Mouse (Mus musculus) olfactory bulb, adult 2 months (tissue): ENCODE measurements around the gene Pdzk1ip1. TPM values are rescaled to one million over a fixed set of nuclear protein-coding genes. Genes with fewer than 3 reads are reported as not detected.

ENCODE experiments used
- H3K27ac ChIP-seq: fragments of 200-500 bp; 2 replicates; pipeline ENCODE4 v1.5.1; 2012; ENCODE audit warnings: low read depth, low read length; ENCODE audit not compliant: insufficient read depth
- H3K4me1 ChIP-seq: fragments of 200-500 bp; 2 replicates; pipeline ENCODE4 v1.6.1; 2012; ENCODE audit warnings: low read length; ENCODE audit not compliant: control insufficient read depth, insufficient read depth
- H3K4me3 ChIP-seq: fragments of 200-500 bp; 2 replicates; pipeline ENCODE4 v1.5.1; 2012; ENCODE audit warnings: mild to moderate bottlenecking, low read depth, low read length, moderate library complexity; ENCODE audit not compliant: insufficient read depth
- CTCF ChIP-seq: fragments of 200-500 bp; IDR thresholded peaks from 2 replicates; pipeline ENCODE4 v1.5.1; 2012; ENCODE audit warnings: low read depth, mild to moderate bottlenecking, low read length, moderate library complexity; ENCODE audit not compliant: insufficient read depth
- POLR2A ChIP-seq: fragments of 200-500 bp; IDR thresholded peaks from 2 replicates; pipeline ENCODE4 v1.6.1; 2012; ENCODE audit warnings: mild to moderate bottlenecking, low read depth, low read length, moderate library complexity; ENCODE audit not compliant: insufficient read depth
- WGBS: fragments of 180-500 bp; shearing (Covaris S2); methylation state at CpG from one replicate; pipeline ENCODE4 v1.1.7; 2018; 5-methylcytosine and 5-hydroxymethylcytosine counted together
- polyA plus RNA-seq: library from polyadenylated mRNA; stranded (reverse); fragments of >200 nt; gene quantifications from 2 replicates; pipeline ENCODE4 v1.2.4, GENCODE M21; 2012; ENCODE audit warnings: low replicate concordance; ENCODE audit not compliant: missing spikeins, insufficient read depth, insufficient read length

The Pdzk1ip1 gene
- polyA plus RNA-seq: not detected in 2 replicates

GRCm38 (mm10) chr4:115088611-115089338 is at the start of gene Pdzk1ip1:
TSS of gene Pdzk1ip1 (plus strand) at chr4:115088708.
- H3K4me1 ChIP-seq: 0 out of 2 replicates have a peak, but pooled peaks cover 4% of the 10 kb centered on the region
- H3K27ac ChIP-seq: no peak within 1 kb of the TSS
- 28% methylated on average over 11 of the region's 11 CpGs for WGBS
- TF ChIP-seq CTCF: no peak
- TF ChIP-seq POLR2A: no peak
- H3K4me3 ChIP-seq: no peak within 1 kb of the TSS

GRCm38 (mm10) chr4:115045621-115046020 is 42.9 kb upstream of the Pdzk1ip1 start:
- Histone ChIP-seq H3K27ac (no peak overlapping the region), H3K4me1 (no peaks in the 10 kb centered on the region), H3K4me3 (no peak overlapping the region)
- TF ChIP-seq POLR2A (no peak), CTCF (no peak)
- WGBS: 84% methylated on average over 3 of the region's 3 CpGs

DNA sequence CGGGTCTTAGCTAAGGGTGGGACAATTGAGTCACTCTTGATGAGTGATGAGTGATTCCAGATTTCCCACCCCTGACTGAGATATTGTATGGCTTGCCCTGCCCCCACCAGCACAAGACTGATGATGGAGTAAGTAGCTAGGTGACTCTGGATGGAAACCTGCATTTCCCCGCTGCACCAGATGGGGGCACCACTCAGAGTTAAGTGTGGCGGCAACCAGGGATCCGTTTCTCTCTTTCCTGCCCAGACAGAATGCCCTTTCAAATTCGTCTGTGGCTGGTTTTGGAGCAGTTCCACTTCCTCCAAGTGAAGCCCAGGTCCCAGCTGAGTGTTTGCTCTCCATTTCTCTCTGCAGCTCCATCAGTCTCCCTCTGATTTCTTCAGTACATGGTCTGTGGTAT is 40.8 kb upstream of the Pdzk1ip1 start:
- whole genome bisulfite sequencing: 13% methylated on average over 5 of the region's 5 CpGs
- Histone ChIP-seq H3K4me3 (no peak overlapping the region), H3K4me1 (no peaks in the 10 kb centered on the region), H3K27ac (no peak overlapping the region)
- no peak for TF ChIP-seq CTCF
- no peak for TF ChIP-seq POLR2A

GRCm38 (mm10) chr4:115048190-115048589 is 40.3 kb upstream of the Pdzk1ip1 start:
- Histone ChIP-seq H3K4me3 (no peak overlapping the region), H3K4me1 (no peaks in the 10 kb centered on the region), H3K27ac (no peak overlapping the region)
- 75% methylated on average over 8 of the region's 8 CpGs for WGBS
- TF ChIP-seq POLR2A (no peak), CTCF (no peak)

- WGBS: 78% methylated on average over 5 of the region's 5 CpGs
- Histone ChIP-seq H3K27ac (no peak overlapping the region), H3K4me1 (no peaks in the 10 kb centered on the region), H3K4me3 (no peak overlapping the region)
- TF ChIP-seq CTCF: no peak
- no peak for TF ChIP-seq POLR2A
These were observed 37.3 kb upstream of the Pdzk1ip1 start for GRCm38 (mm10) chr4:115051245-115051644.

GRCm38 (mm10) chr4:115052343-115053005 is 36.0 kb upstream of the Pdzk1ip1 start:
- 3% methylated on average over 36 of the region's 36 CpGs for WGBS
- Histone ChIP-seq H3K4me1 (peaks cover 8% of the 10 kb centered on the region), H3K4me3 (no peak overlapping the region), H3K27ac (no peak overlapping the region)
- TF ChIP-seq CTCF (no peak), POLR2A (no peak)

GRCm38 (mm10) chr4:115055044-115055443 is 33.5 kb upstream of the Pdzk1ip1 start:
- 11% methylated on average over 2 of the region's 2 CpGs for WGBS

DNA sequence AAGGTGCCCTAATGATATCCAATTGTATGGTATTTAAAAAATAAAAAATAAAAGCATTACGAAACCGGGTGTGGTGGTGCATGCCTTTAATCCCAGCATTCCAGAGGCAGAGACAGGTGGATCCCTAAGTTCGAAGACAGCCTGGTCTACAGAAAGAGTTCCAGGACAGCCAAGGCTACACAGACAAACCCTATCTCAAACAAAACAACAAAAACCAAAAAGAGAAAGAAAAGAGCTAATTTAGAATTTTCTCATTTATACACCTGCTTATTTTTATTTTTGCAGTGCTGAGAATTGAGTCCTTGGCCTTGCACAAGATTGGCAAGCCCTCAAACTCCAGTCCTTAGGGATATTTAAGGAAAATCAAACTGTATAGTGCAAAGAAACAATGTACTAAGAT is 32.8 kb upstream of the Pdzk1ip1 start:
- TF ChIP-seq CTCF (no peak), POLR2A (no peak)
- WGBS: 30% methylated on average over 3 of the region's 3 CpGs
- Histone ChIP-seq H3K4me3 (no peak overlapping the region), H3K27ac (no peak overlapping the region), H3K4me1 (peaks cover 8% of the 10 kb centered on the region)

More at GRCm38 (mm10) chr4:115055044-115055443, 33.5 kb upstream of the Pdzk1ip1 start:
- Histone ChIP-seq H3K4me3 (no peak overlapping the region), H3K4me1 (peaks cover 8% of the 10 kb centered on the region), H3K27ac (no peak overlapping the region)
- TF ChIP-seq CTCF (no peak), POLR2A (no peak)

- TF ChIP-seq CTCF: no peak
- TF ChIP-seq POLR2A: no peak
- WGBS: 2% methylated on average over 60 of the region's 60 CpGs
- Histone ChIP-seq H3K4me3 (peak within 1 kb of the TSS; percentile 22), H3K27ac (0 out of 2 replicates have a peak within 1 kb of the TSS, but pooled peaks have one; percentile 8), H3K4me1 (peaks cover 8% of the 10 kb centered on the region)
These were observed 32.1 kb upstream of the Pdzk1ip1 start, which contains the start of gene Tal1 for GRCm38 (mm10) chr4:115056371-115056920. TSS of gene Tal1 (plus strand) at chr4:115056426.
